Mouse (Mus musculus) adrenal gland, postnatal 4 days (tissue): ENCODE measurements around the gene Gm3417. TPM values are rescaled to one million over a fixed set of nuclear protein-coding genes. Genes with fewer than 3 reads are reported as not detected.
"Not testable (repeated sequence)": the region's sequence is repeated elsewhere in the genome, so short reads cannot be mapped to it uniquely, and the experiment has no call there.

Experiments used
- DNase-seq, 2 experiments: peaks; one replicate each; pipeline ENCODE4 v3.0.0; 2021 to 2022; ENCODE audit warnings: low spot score in 2 of 2, mixed read lengths in 2 of 2
- long read RNA-seq, 2 experiments: library from polyadenylated mRNA; stranded (forward); transcript quantifications; one replicate each; pipeline ENCODE4 v2.0.0; 2021
- total RNA-seq, 2 experiments: library from RNA; stranded (reverse); gene quantifications; 2 replicates each; pipeline ENCODE4 v1.2.3; 2021

The Gm3417 gene
- not detected for total RNA-seq
- long read RNA-seq, experiment 1, partial matches to known transcripts: 0 of 1 reads
- long read RNA-seq, experiment 1, other reads (novel, unspliced or antisense): 1 of 1 reads
- long read RNA-seq, experiment 2, partial matches to known transcripts: 0 of 1 reads
- long read RNA-seq, experiment 2, other reads (novel, unspliced or antisense): 1 of 1 reads

DNA sequence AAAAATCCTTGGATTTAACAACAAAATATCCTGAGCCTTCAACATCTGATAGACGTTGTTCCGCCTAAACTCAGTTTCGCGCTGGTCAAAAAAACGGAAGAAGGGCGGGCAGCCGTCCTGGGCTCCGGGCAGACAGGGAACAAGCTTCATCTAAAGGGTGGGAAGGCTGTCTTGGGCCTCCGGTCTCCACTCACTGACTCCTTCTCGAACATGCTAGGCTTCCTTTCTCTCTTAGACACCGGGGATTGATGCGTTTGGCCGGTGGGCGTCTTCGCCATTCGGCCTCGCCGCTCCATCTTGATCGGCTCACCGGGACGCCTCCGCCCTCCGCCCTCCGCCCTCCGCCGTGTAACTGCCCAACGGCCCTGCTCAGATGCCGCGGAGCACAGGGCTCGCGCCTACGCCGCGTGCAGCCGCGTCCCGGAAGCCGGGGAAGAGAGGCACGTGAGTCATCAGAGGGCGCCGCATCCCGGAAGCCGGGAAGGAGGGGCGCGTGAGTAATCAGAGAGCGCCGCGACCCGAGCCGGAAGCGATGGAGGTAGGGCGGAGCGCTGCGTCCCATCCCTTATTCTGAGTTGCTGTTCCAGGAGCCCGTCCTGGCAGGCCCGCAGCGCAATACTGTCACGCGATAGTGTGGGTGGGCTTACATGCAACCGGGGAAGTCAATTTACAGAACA is at the start of gene Gm3417, which contains the start of gene 9030025P20Rik:
TSS of gene Gm3417 (minus strand) at position 429 of the 677 bp plus-strand sequence.
TSS of gene 9030025P20Rik (plus strand) at position 107 of the 677 bp plus-strand sequence.
- not testable (repeated sequence) for DNase-seq

- not testable (repeated sequence) for DNase-seq
Measured at GRCm38 (mm10) chr17:15025513-15025912, 46.9 kb upstream of the Gm3417 start.

- not testable (repeated sequence) for DNase-seq
Measured at GRCm38 (mm10) chr17:15024502-15025193, 46.1 kb upstream of the Gm3417 start.

GRCm38 (mm10) chr17:15023878-15024492 is 45.4 kb upstream of the Gm3417 start:
- DNase-seq: not testable (repeated sequence)

- DNase-seq: peak; percentile 1 to 2
Measured at GRCm38 (mm10) chr17:15021503-15022220, 43.1 kb upstream of the Gm3417 start.

DNA sequence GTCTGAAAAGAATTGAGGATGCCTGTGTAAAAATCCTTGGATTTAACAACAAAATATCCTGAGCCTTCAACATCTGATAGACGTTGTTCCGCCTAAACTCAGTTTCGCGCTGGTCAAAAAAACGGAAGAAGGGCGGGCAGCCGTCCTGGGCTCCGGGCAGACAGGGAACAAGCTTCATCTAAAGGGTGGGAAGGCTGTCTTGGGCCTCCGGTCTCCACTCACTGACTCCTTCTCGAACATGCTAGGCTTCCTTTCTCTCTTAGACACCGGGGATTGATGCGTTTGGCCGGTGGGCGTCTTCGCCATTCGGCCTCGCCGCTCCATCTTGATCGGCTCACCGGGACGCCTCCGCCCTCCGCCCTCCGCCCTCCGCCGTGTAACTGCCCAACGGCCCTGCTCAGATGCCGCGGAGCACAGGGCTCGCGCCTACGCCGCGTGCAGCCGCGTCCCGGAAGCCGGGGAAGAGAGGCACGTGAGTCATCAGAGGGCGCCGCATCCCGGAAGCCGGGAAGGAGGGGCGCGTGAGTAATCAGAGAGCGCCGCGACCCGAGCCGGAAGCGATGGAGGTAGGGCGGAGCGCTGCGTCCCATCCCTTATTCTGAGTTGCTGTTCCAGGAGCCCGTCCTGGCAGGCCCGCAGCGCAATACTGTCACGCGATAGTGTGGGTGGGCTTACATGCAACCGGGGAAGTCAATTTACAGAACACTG is 31.3 kb upstream of the Gm3417 start, which contains the start of gene Gm3435:
TSS of gene Gm3435 (plus strand) at position 471 of the 708 bp plus-strand sequence.
- not testable (repeated sequence) for DNase-seq

- DNase-seq: not testable (repeated sequence)
Measured at GRCm38 (mm10) chr17:15009088-15009487, 30.5 kb upstream of the Gm3417 start.

- DNase-seq: not testable (repeated sequence)
Measured at GRCm38 (mm10) chr17:15000047-15000446, 21.5 kb upstream of the Gm3417 start.

- not testable (repeated sequence) for DNase-seq
Measured at GRCm38 (mm10) chr17:14994140-14994539, 15.6 kb upstream of the Gm3417 start.

GRCm38 (mm10) chr17:14993139-14993832 is 14.7 kb upstream of the Gm3417 start:
- not testable (repeated sequence) for DNase-seq

- not testable (repeated sequence) for DNase-seq
Measured at GRCm38 (mm10) chr17:14992522-14993138, 14.0 kb upstream of the Gm3417 start.

- DNase-seq: peak in 1 of 2 experiments; percentile 1
Measured at GRCm38 (mm10) chr17:14990116-14990702, 11.6 kb upstream of the Gm3417 start.

- not testable (repeated sequence) for DNase-seq
Measured at GRCm38 (mm10) chr17:14977718-14978361, 750 bp downstream of the Gm3417 start.

- DNase-seq: not testable (repeated sequence)
Measured at GRCm38 (mm10) chr17:14968373-14968913, 10.1 kb downstream of the Gm3417 start.

DNA sequence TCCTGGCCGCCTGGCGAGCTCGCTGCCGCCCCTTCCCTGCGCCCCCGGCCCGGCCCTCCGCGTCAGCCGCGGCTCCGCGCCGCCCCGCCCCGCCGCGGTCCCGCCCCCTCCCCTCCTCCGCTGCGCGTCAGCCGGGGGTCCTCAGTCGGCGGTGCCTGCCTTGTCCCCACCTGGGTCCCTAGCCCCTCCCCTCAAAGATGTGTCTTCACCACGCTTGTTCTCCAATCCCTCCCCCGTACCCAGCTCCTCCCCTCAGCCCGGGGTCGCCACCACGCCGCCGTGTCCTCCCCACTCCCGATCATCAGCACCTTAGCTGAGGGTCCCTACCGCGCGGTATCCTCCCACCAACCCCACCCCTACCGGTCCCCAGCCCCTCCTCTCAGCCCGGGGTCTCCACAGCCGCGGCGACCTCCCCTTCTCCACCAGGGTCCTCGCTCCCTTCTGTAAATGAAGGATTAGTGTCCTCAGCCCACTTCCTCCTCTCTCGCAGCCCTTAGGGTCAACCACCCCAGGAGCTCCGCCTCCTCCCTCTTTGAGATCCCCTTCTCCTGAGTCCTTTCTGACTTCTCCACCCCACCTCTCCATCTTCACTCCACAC is 16.9 kb downstream of the Gm3417 start:
- DNase-seq: not testable (repeated sequence)

GRCm38 (mm10) chr17:14960951-14961556 is 17.5 kb downstream of the Gm3417 start, which contains the start of gene Phf10:
Gene Phf10, minus strand, starts transcription at chr17:14961273.
- DNase-seq: peak; percentile 21 to 31

- DNase-seq: no peak
Measured at GRCm38 (mm10) chr17:14960520-14960919, 18.1 kb downstream of the Gm3417 start.
